Comparison of ENCODE assay signal across 11 mouse cellular contexts in the genomic region with DNA sequence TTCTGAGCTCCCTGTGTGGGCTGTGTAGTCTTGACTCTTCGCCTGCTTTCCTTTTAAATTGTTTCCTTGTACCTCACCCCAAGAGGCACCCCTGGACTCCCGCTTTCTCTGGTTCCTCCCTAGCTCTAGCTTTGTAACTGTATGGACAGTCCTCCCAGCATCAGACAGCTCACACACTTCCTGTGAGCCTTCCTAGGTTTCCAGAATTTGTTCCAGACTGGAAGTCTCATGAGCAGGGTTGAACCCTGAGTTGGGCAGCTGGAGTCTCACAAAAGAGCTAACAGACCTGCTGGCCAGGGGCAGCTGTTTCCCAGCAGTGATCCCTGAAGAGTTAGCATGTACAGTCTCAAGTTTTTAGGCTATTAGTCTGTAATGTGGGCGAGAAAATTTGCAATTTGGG.
DNase-seq lines count a peak whose midpoint lies in the region; ATAC-seq lines count a peak whose summit lies in the region.
"Had no signal": no experiment of that assay in that cellular context is flagged by ENCODE, and none has a peak within 500 bp of the region (broad histone marks: within the 10 kb centered on the region; RNA-seq: fewer than 3 reads in every experiment).

No protein-coding gene starts in this region.

- peak overlapping the region; percentile 22; the same call in 1 of the 2 replicates for H3K27ac ChIP-seq in embryonic facial prominence, embryonic 14.5 days (replicated peaks; ENCODE audit: low read depth, low read length)
- H3K27ac ChIP-seq in intestine, embryonic 16.5 days (ENCODE audit: low read length), result peak overlapping the region; percentile 25
- H3K27ac ChIP-seq: hindbrain, embryonic 12.5 days had no signal

- H3K27me3 ChIP-seq in embryonic facial prominence, embryonic 14.5 days (replicated peaks; ENCODE audit: control insufficient read depth, insufficient read depth, low read length), result no peaks in the 10 kb centered on the region
- no peaks in the 10 kb centered on the region for H3K27me3 ChIP-seq in intestine, embryonic 16.5 days (replicated peaks; ENCODE audit: control insufficient read depth, insufficient read depth, low read length)
- H3K27me3 ChIP-seq: hindbrain, embryonic 12.5 days had no signal

- H3K4me1 ChIP-seq in embryonic facial prominence, embryonic 14.5 days (ENCODE audit: control insufficient read depth, insufficient read depth, low read length), result peaks cover 33% of the 10 kb centered on the region
- H3K4me1 ChIP-seq in intestine, embryonic 16.5 days (ENCODE audit: control insufficient read depth, insufficient read depth, low read length), result peaks cover 36% of the 10 kb centered on the region

- peaks cover 26% of the 10 kb centered on the region for H3K36me3 ChIP-seq in embryonic facial prominence, embryonic 14.5 days (ENCODE audit: control insufficient read depth, insufficient read depth, low read length)
- no peaks in the 10 kb centered on the region for H3K36me3 ChIP-seq in intestine, embryonic 16.5 days (ENCODE audit: control insufficient read depth, insufficient read depth, low read length)

- no peaks in the 10 kb centered on the region for H3K9me3 ChIP-seq in embryonic facial prominence, embryonic 14.5 days (ENCODE audit: control insufficient read depth, low read length)
- no peaks in the 10 kb centered on the region for H3K9me3 ChIP-seq in intestine, embryonic 16.5 days (ENCODE audit: control insufficient read depth, low read length)
- H3K9me3 ChIP-seq: hindbrain, embryonic 12.5 days had no signal

- peak; percentile 6; the same call in 1 of the 2 replicates for ATAC-seq in embryonic facial prominence, embryonic 14.5 days (ENCODE audit: low read depth)
- no peak for ATAC-seq in intestine, embryonic 16.5 days
- ATAC-seq in megakaryocyte-erythroid progenitor cell, adult 5-6 weeks (replicated peaks; ENCODE audit: low FRiP score, low TSS enrichment, poor library complexity, severe bottlenecking), result no peak
- ATAC-seq in granulocyte monocyte progenitor cell, adult 5-6 weeks (replicated peaks; ENCODE audit: poor library complexity, severe bottlenecking), result no peak

- peak; percentile 20 for DNase-seq in kidney, postnatal 10 days
- DNase-seq in kidney, adult 9 months, result no peak
- DNase-seq in embryonic facial prominence, embryonic 14.5 days (ENCODE audit: low spot score), result peak; percentile 62
- peak; percentile 52 to 67 for DNase-seq in heart, adult 9 months (ENCODE audit: low spot score in 2 of 2)
- DNase-seq: cerebellum, postnatal 14 days; layer of hippocampus, adult 9-11 months had no signal

- no peak overlapping the region for H3K4me2 ChIP-seq in embryonic facial prominence, embryonic 14.5 days (ENCODE audit: low read depth, low read length)
- no peak overlapping the region for H3K4me2 ChIP-seq in intestine, embryonic 16.5 days (ENCODE audit: low read depth, low read length)
- H3K4me2 ChIP-seq: hindbrain, embryonic 12.5 days; liver, embryonic 11.5 days had no signal

- no peak overlapping the region for H3K9ac ChIP-seq in embryonic facial prominence, embryonic 14.5 days (ENCODE audit: low read depth, low read length)
- 0 out of 2 replicates have a peak overlapping the region, but pooled peaks have one; percentile 10 for H3K9ac ChIP-seq in intestine, embryonic 16.5 days (ENCODE audit: low read depth, low read length)
- H3K9ac ChIP-seq: hindbrain, embryonic 12.5 days had no signal

- WGBS in embryonic facial prominence, embryonic 14.5 days, result 70% methylated on average over 3 of the region's 3 CpGs
- WGBS in intestine, embryonic 16.5 days, result 55% methylated on average over 3 of the region's 3 CpGs

- H3K4me3 ChIP-seq in embryonic facial prominence, embryonic 14.5 days (ENCODE audit: low read depth, low read length), result no peak overlapping the region
- H3K4me3 ChIP-seq in intestine, embryonic 16.5 days (ENCODE audit: low read length), result no peak overlapping the region
- H3K4me3 ChIP-seq: hindbrain, embryonic 12.5 days had no signal
